Mouse (Mus musculus) CH12.LX (cell line): ENCODE measurements around the gene Aida. TPM values are rescaled to one million over a fixed set of nuclear protein-coding genes. Genes with fewer than 3 reads are reported as not detected.

Experiments
- DNase-seq: peaks from one replicate; pipeline ENCODE4 v3.0.0-alpha.2; 2013; ENCODE audit errors: extremely low read depth
- H3K27ac ChIP-seq: 2 replicates; pipeline ENCODE4 v1.5.1; 2012; ENCODE audit warnings: low read depth, mild to moderate bottlenecking, control low read depth, moderate library complexity; ENCODE audit not compliant: insufficient read depth
- H3K27me3 ChIP-seq: replicated peaks from 2 replicates; pipeline ENCODE3; 2012; ENCODE audit warnings: inconsistent platforms
- H3K36me3 ChIP-seq, 2 experiments: replicated peaks in 1 of 2; 2 replicates each; pipeline versions ENCODE3 to v1.6.1; 2012; ENCODE audit warnings: inconsistent platforms in 1 of 2, low read length in 1 of 2, mild to moderate bottlenecking in 1 of 2, mixed read lengths in 1 of 2, moderate library complexity in 1 of 2; ENCODE audit not compliant: control insufficient read depth in 1 of 2, insufficient read depth in 1 of 2
- H3K4me1 ChIP-seq, 2 experiments: 2 replicates each; pipeline ENCODE4 v1.6.1; 2012; ENCODE audit warnings: inconsistent platforms in 1 of 2, moderate library complexity in 1 of 2; ENCODE audit not compliant: insufficient read depth in 2 of 2, control insufficient read depth in 1 of 2
- H3K4me2 ChIP-seq: 2 replicates; pipeline ENCODE4 v1.6.1; 2012; ENCODE audit warnings: low read depth, mild to moderate bottlenecking, control low read depth; ENCODE audit not compliant: poor library complexity, insufficient read depth, severe bottlenecking
- H3K4me3 ChIP-seq, 3 experiments: fragments of 150-350 bp in 1 of 3; sonication (generic) in 1 of 3; replicated peaks in 1 of 3; 2 replicates each; pipeline versions ENCODE3 to v1.5.1; 2011 to 2012; ENCODE audit warnings: low read depth in 2 of 3, low read length in 2 of 3, mild to moderate bottlenecking in 2 of 3, moderate library complexity in 2 of 3, control low read depth in 1 of 3, improper control_type of control experiment in 1 of 3, inconsistent platforms in 1 of 3, mixed read lengths in 1 of 3; ENCODE audit not compliant: poor library complexity in 1 of 3
- H3K79me2 ChIP-seq: replicated peaks from 2 replicates; pipeline ENCODE4 v1.6.1; 2012; ENCODE audit warnings: mild to moderate bottlenecking, moderate library complexity; ENCODE audit not compliant: control insufficient read depth, poor library complexity, insufficient read depth, severe bottlenecking; ENCODE audit errors: extremely low read depth
- H3K9ac ChIP-seq: 2 replicates; pipeline ENCODE4 v1.6.1; 2012; ENCODE audit warnings: low read depth, mild to moderate bottlenecking, control low read depth, moderate library complexity; ENCODE audit not compliant: insufficient read depth
- H3K9me3 ChIP-seq: replicated peaks from 2 replicates; pipeline ENCODE3; 2012; ENCODE audit warnings: low read length, inconsistent platforms, mixed read lengths
- BHLHE40 ChIP-seq: IDR thresholded peaks from 2 replicates; pipeline ENCODE4 v1.6.1; 2011; ENCODE audit warnings: mild to moderate bottlenecking, low read depth, low read length, improper control_type of control experiment
- CHD1 ChIP-seq: IDR thresholded peaks from 2 replicates; pipeline ENCODE4 v1.6.1; 2012; ENCODE audit warnings: low read depth, low read length, improper control_type of control experiment, inconsistent platforms
- CHD2 ChIP-seq: IDR thresholded peaks from 2 replicates; pipeline ENCODE4 v1.6.1; 2011; ENCODE audit warnings: low read length, improper control_type of control experiment
- CTCF ChIP-seq, 2 experiments: IDR thresholded peaks in 1 of 2; conservative IDR thresholded peaks in 1 of 2; 2 replicates each; pipeline ENCODE4 v1.5.1; 2011 to 2012; ENCODE audit warnings: low read depth in 2 of 2, low read length in 2 of 2, improper control_type of control experiment in 1 of 2, inconsistent platforms in 1 of 2, mild to moderate bottlenecking in 1 of 2, moderate library complexity in 1 of 2
- E2F4 ChIP-seq: IDR thresholded peaks from 2 replicates; pipeline ENCODE4 v1.6.1; 2011; ENCODE audit warnings: low read depth, low read length, improper control_type of control experiment; ENCODE audit not compliant: insufficient replicate concordance
- ELF1 ChIP-seq: IDR thresholded peaks from 2 replicates; pipeline ENCODE4 v1.6.1; 2014; ENCODE audit warnings: low read depth, mild to moderate bottlenecking, inconsistent platforms, low read length, improper control_type of control experiment
- IRF4 ChIP-seq: IDR thresholded peaks from 2 replicates; pipeline ENCODE4 v1.6.1; 2014; ENCODE audit warnings: low read depth, mild to moderate bottlenecking, inconsistent platforms, low read length, improper control_type of control experiment
- JUN ChIP-seq: IDR thresholded peaks from 2 replicates; pipeline ENCODE4 v1.6.1; 2011; ENCODE audit warnings: low read depth, mild to moderate bottlenecking, low read length, improper control_type of control experiment, moderate library complexity; ENCODE audit not compliant: insufficient read depth
- JUND ChIP-seq: conservative IDR thresholded peaks from 2 replicates; pipeline ENCODE4 v1.6.1; 2011; ENCODE audit warnings: low read depth, low read length, improper control_type of control experiment
- MAFK ChIP-seq: IDR thresholded peaks from 2 replicates; pipeline ENCODE4 v1.6.1; 2011; ENCODE audit warnings: low read length, improper control_type of control experiment; ENCODE audit not compliant: insufficient replicate concordance
- MXI1 ChIP-seq: IDR thresholded peaks from 2 replicates; pipeline ENCODE4 v1.6.1; 2011; ENCODE audit warnings: mild to moderate bottlenecking, low read depth, low read length, improper control_type of control experiment
- NELFE ChIP-seq: IDR thresholded peaks from 2 replicates; pipeline ENCODE4 v1.6.1; 2011; ENCODE audit warnings: low read depth, low read length, improper control_type of control experiment
- NRF1 ChIP-seq: IDR thresholded peaks from 2 replicates; pipeline ENCODE4 v1.6.1; 2014; ENCODE audit warnings: low read depth, mild to moderate bottlenecking, inconsistent platforms, low read length, improper control_type of control experiment, moderate library complexity
- PAX5 ChIP-seq: IDR thresholded peaks from 2 replicates; pipeline ENCODE4 v1.6.1; 2012; ENCODE audit warnings: low read length, inconsistent platforms, mixed read lengths
- POLR2A ChIP-seq: IDR thresholded peaks from 2 replicates; pipeline ENCODE4 v1.6.1; 2011; ENCODE audit warnings: low read depth, mild to moderate bottlenecking, improper control_type of control experiment, low read length
- RAD21 ChIP-seq: IDR thresholded peaks from 2 replicates; pipeline ENCODE4 v1.6.1; 2011; ENCODE audit warnings: low read depth, mild to moderate bottlenecking, low read length, improper control_type of control experiment, moderate library complexity
- RCOR1 ChIP-seq: conservative IDR thresholded peaks from 2 replicates; pipeline ENCODE4 v1.6.1; 2012; ENCODE audit warnings: low read depth, mild to moderate bottlenecking, inconsistent platforms, low read length, improper control_type of control experiment
- SIN3A ChIP-seq: IDR thresholded peaks from 2 replicates; pipeline ENCODE4 v1.6.1; 2012; ENCODE audit warnings: low read length, improper control_type of control experiment, inconsistent platforms
- UBTF ChIP-seq: IDR thresholded peaks from 2 replicates; pipeline ENCODE4 v1.6.1; 2012; ENCODE audit warnings: low read depth, mild to moderate bottlenecking, inconsistent platforms, low read length, improper control_type of control experiment, moderate library complexity
- USF1 ChIP-seq: IDR thresholded peaks from 2 replicates; pipeline ENCODE4 v1.6.1; 2014; ENCODE audit warnings: low read depth, mild to moderate bottlenecking, inconsistent platforms, low read length, improper control_type of control experiment
- ZMIZ1 ChIP-seq: IDR thresholded peaks from 2 replicates; pipeline ENCODE4 v1.6.1; 2012; ENCODE audit warnings: low read depth, mild to moderate bottlenecking, inconsistent platforms, low read length, improper control_type of control experiment
- ZNF384 ChIP-seq: IDR thresholded peaks from 2 replicates; pipeline ENCODE4 v1.6.1; 2012; ENCODE audit warnings: low read depth, low read length, improper control_type of control experiment, inconsistent platforms
- dilution Hi-C: fragments of 300-500 bp; cut with MboI; formaldehyde crosslinking; loops from 2 replicates; pipeline ENCODE4 v1.14.3; 2020; ENCODE audit warnings: low sequenced_read_pairs; ENCODE audit not compliant: extremely low pct_unique_long_range_greater_than_20kb, extremely low pct_ligation_motif_present
- in situ Hi-C: fragments of 300-500 bp; cut with MboI; formaldehyde crosslinking; loops from 3 replicates; pipeline ENCODE4 v1.14.3; 2019; ENCODE audit warnings: low sequenced_read_pairs, low pct_ligation_motif_present, low pct_unique_long_range_greater_than_20kb, mixed read lengths
- polyA plus RNA-seq: library from polyadenylated mRNA; unstranded; fragments of >175 nt; gene quantifications from 2 replicates; pipeline ENCODE4 v1.2.1, GENCODE M21; 2012; ENCODE audit warnings: low read depth; ENCODE audit not compliant: insufficient read length
- total RNA-seq, 2 experiments: library from RNA; depleted of rRNA; stranded (reverse); fragments of 300-350 nt in 1 of 2; fragments of >200 nt in 1 of 2; gene quantifications; 2 replicates each; pipeline ENCODE4 v1.2.3; 2012 to 2014

Gene Aida
- total and polyA plus RNA-seq, 3 experiments, result 11.0 to 45.2 (median 32.8) TPM

GRCm38 (mm10) chr1:183274385-183274784, 22.0 kb upstream of the Aida start:
- Histone ChIP-seq H3K4me3 (no peak overlapping the region), H3K36me3 (peaks cover 21 to 49% of the 10 kb centered on the region in 2 experiments), H3K9ac (no peak overlapping the region), H3K79me2 (no peaks in the 10 kb centered on the region), H3K27me3 (no peaks in the 10 kb centered on the region), H3K9me3 (no peaks in the 10 kb centered on the region), H3K4me1 (peaks cover 3 to 8% of the 10 kb centered on the region in 2 experiments; a peak in 3 of 4 replicates), H3K27ac (no peak overlapping the region), H3K4me2 (no peak overlapping the region)
- dilution Hi-C loops (no loop called here), in situ Hi-C loops (loop anchor here (5.0 to 25.0 kb wide), 2 partner anchors 37 to 712 kb away; partner anchors contain the start of gene Capn8)
- DNase-seq, result no peak
- no peak for TF ChIP-seq E2F4
- TF ChIP-seq ZMIZ1, result no peak
- TF ChIP-seq POLR2A, result no peak
- no peak for TF ChIP-seq BHLHE40
- no peak for TF ChIP-seq JUN
- TF ChIP-seq JUND, result no peak
- no peak for TF ChIP-seq CHD1
- TF ChIP-seq NRF1, result no peak
- no peak for TF ChIP-seq ZNF384
- TF ChIP-seq USF1, result no peak
- TF ChIP-seq MAFK, result no peak
- no peak for TF ChIP-seq RAD21

GRCm38 (mm10) chr1:183275763-183276162, 20.6 kb upstream of the Aida start:
- no peaks in the 10 kb centered on the region for H3K9me3 ChIP-seq
- H3K4me1 ChIP-seq, result peaks cover 3 to 8% of the 10 kb centered on the region in 2 experiments; a peak in 3 of 4 replicates
- H3K9ac ChIP-seq, result no peak overlapping the region
- H3K27me3 ChIP-seq, result no peaks in the 10 kb centered on the region
- no peak for DNase-seq
- H3K27ac ChIP-seq, result no peak overlapping the region
- no peak overlapping the region for H3K4me2 ChIP-seq
- dilution Hi-C loops (no loop called here), in situ Hi-C loops (no loop called here)
- peaks cover 33 to 52% of the 10 kb centered on the region in 2 experiments for H3K36me3 ChIP-seq
- no peak for TF ChIP-seq MXI1
- no peak for TF ChIP-seq CTCF (conservative IDR thresholded peaks at IDR 0.05 in 1 of 2, IDR thresholded peaks at IDR 0.05 in 1 of 2; ENCODE audit: low read depth in 2 of 2, low read length in 2 of 2)
- no peak for TF ChIP-seq JUN
- no peak overlapping the region for H3K4me3 ChIP-seq
- H3K79me2 ChIP-seq, result no peaks in the 10 kb centered on the region

- no peak overlapping the region for H3K27ac ChIP-seq
- dilution Hi-C loops, result no loop called here
- TF ChIP-seq POLR2A (no peak), UBTF (no peak), CHD2 (no peak), JUN (no peak), ZMIZ1 (no peak), NELFE (no peak), ELF1 (no peak), RCOR1 (no peak), PAX5 (no peak), IRF4 (no peak), MXI1 (no peak), NRF1 (no peak), SIN3A (no peak)
- H3K4me2 ChIP-seq, result no peak overlapping the region
- no peaks in the 10 kb centered on the region for H3K4me1 ChIP-seq
- no peaks in the 10 kb centered on the region for H3K27me3 ChIP-seq
- no peak overlapping the region for H3K4me3 ChIP-seq
- H3K9me3 ChIP-seq, result no peaks in the 10 kb centered on the region
- H3K9ac ChIP-seq, result no peak overlapping the region
- H3K79me2 ChIP-seq, result peaks cover 3% of the 10 kb centered on the region; the same call in 1 of the 2 replicates
- H3K36me3 ChIP-seq, result peaks cover 72 to 96% of the 10 kb centered on the region in 2 experiments
- in situ Hi-C loops, result no loop called here
- no peak for DNase-seq
Measured at GRCm38 (mm10) chr1:183288351-183288750, 8.0 kb upstream of the Aida start.
